8 mouse cellular contexts compared by ENCODE assay signal in the genomic region with DNA sequence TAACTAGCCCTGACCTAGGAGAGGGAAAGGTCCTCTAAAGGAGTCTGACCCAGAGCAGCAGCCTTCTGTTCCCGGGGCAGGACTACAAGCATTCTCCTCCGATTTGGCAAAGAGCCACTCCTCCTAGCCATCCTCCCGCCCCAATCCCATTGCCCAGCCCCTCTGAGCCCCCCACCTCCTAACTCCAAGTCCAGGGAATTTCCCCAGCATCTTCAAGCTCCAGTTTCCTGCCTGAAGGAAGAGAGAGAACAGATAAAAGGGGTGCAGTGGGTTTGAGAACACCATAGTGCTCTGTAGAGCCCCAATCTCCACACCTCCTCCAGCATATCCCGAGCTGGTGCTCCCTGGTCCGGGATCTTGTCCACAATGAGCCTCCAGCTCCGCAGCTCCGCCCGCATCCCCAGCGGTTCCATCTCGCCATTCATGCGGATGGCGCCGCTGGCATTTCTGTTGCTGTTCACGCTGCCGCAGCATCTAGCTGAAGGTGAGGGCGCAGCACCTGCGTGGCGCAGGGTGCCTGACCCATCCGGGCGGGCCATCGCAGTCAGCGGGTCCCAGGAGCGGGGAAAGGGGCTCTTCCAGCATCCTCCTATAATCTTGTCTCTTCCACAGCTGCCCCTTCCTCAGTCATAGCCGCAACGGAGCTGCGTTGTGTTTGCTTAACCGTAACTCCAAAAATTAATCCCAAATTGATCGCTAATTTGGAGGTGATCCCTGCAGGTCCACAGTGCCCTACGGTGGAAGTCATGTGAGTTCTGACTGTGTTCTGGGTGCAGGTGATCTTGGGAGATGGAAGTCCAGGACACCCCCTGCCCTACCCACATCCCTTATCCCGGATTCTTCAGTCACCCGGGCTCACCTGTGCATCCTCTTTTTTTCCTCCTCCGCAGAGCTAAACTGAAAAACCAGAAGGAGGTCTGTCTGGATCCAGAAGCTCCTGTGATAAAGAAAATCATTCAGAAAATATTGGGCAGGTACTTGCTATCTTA. TPM values are rescaled to one million over a fixed set of nuclear protein-coding genes. Genes with fewer than 3 reads are reported as not detected.
A peak's percentile ranks its signal among the peaks of the same experiment; 100 is the strongest.
DNase-seq lines count a peak whose midpoint lies in the region; ATAC-seq and TF ChIP-seq lines count a peak whose summit lies in the region.

Gene Cxcl5 (plus strand): TSS at position 284 of the 989 bp plus-strand sequence.

- in situ Hi-C loops in ES-E14 (cut with MboI; ENCODE audit: low sequenced_read_pairs in 2 of 2, unreplicated experiment in 2 of 2) = no loop called here

- peak within 1 kb of the TSS; percentile 73 for H3K4me2 ChIP-seq in forebrain, embryonic 11.5 days (ENCODE audit: low read depth, low read length, severe bottlenecking)
- peak within 1 kb of the TSS; percentile 83 for H3K4me2 ChIP-seq in midbrain, embryonic 12.5 days (replicated peaks)

- no peak within 1 kb of the TSS for H3K27ac ChIP-seq in ES-E14 (ENCODE audit: insufficient read depth, low read depth, low read length, poor library complexity, severe bottlenecking)
- H3K27ac ChIP-seq in forebrain, embryonic 11.5 days (ENCODE audit: low read depth, low read length) = no peak within 1 kb of the TSS
- no peak within 1 kb of the TSS for H3K27ac ChIP-seq in kidney, adult 2 months (ENCODE audit: insufficient read depth, low read depth, low read length)
- H3K27ac ChIP-seq in midbrain, embryonic 12.5 days (replicated peaks) = no peak within 1 kb of the TSS

- H3K4me1 ChIP-seq in ES-E14 (ENCODE audit: control insufficient read depth in 2 of 2, insufficient read depth in 2 of 2, low read length in 2 of 2, poor library complexity in 1 of 2) = peaks cover 0 to 5% of the 10 kb centered on the region in 2 experiments; a peak in 1 of 4 replicates
- H3K4me1 ChIP-seq in forebrain, embryonic 11.5 days (replicated peaks; ENCODE audit: control insufficient read depth, insufficient read depth, low read length) = peaks cover 8% of the 10 kb centered on the region; the same call in 1 of the 2 replicates
- H3K4me1 ChIP-seq in kidney, adult 2 months (ENCODE audit: control insufficient read depth, insufficient read depth, low read length) = peaks cover 11% of the 10 kb centered on the region
- H3K4me1 ChIP-seq in midbrain, embryonic 12.5 days = peaks cover 26% of the 10 kb centered on the region

- peak within 1 kb of the TSS; percentile 57 to 61 for H3K4me3 ChIP-seq in ES-E14 (ENCODE audit: insufficient read depth in 1 of 2, low read depth in 1 of 2, low read length in 2 of 2, poor library complexity in 1 of 2, severe bottlenecking in 1 of 2)
- H3K4me3 ChIP-seq in forebrain, embryonic 11.5 days (ENCODE audit: low read depth, low read length) = peak within 1 kb of the TSS; percentile 32
- peak within 1 kb of the TSS; percentile 13; the same call in 1 of the 2 replicates for H3K4me3 ChIP-seq in kidney, adult 2 months (ENCODE audit: insufficient read depth, low read depth, low read length)
- peak within 1 kb of the TSS; percentile 48 for H3K4me3 ChIP-seq in midbrain, embryonic 12.5 days

- no peaks in the 10 kb centered on the region for H3K36me3 ChIP-seq in ES-E14 (ENCODE audit: control insufficient read depth, insufficient read depth, low read length, poor library complexity, severe bottlenecking)
- H3K36me3 ChIP-seq in forebrain, embryonic 11.5 days (ENCODE audit: control insufficient read depth, insufficient read depth, low read length) = no peaks in the 10 kb centered on the region
- no peaks in the 10 kb centered on the region for H3K36me3 ChIP-seq in kidney, adult 2 months (ENCODE audit: control insufficient read depth, insufficient read depth, low read length)
- no peaks in the 10 kb centered on the region for H3K36me3 ChIP-seq in midbrain, embryonic 12.5 days

- no peaks in the 10 kb centered on the region for H3K9me3 ChIP-seq in ES-E14 (ENCODE audit: control insufficient read depth, insufficient read depth, low read depth, low read length)
- no peaks in the 10 kb centered on the region for H3K9me3 ChIP-seq in forebrain, embryonic 11.5 days (ENCODE audit: control insufficient read depth, low read length)
- no peaks in the 10 kb centered on the region for H3K9me3 ChIP-seq in midbrain, embryonic 12.5 days

- H3K27me3 ChIP-seq in forebrain, embryonic 11.5 days (ENCODE audit: control insufficient read depth, insufficient read depth, low read length) = peaks cover 6% of the 10 kb centered on the region
- no peaks in the 10 kb centered on the region for H3K27me3 ChIP-seq in kidney, adult 2 months (replicated peaks; ENCODE audit: control insufficient read depth, insufficient read depth, low read length)
- H3K27me3 ChIP-seq in midbrain, embryonic 12.5 days = peaks cover 28% of the 10 kb centered on the region

- peak; percentile 7 to 10 for DNase-seq in cerebellum, postnatal 36 days
- no peak for DNase-seq in ES-E14 (ENCODE audit: low read depth, low spot score)
- DNase-seq in forebrain, embryonic 11.5 days (ENCODE audit: low spot score) = peak; percentile 65
- DNase-seq in kidney, adult 2 months = peak; percentile 23
- no peak for DNase-seq in adrenal gland, postnatal 14 days
- no peak for DNase-seq in spleen, adult 12 weeks (ENCODE audit: low spot score)

- peak within 1 kb of the TSS; percentile 17; the same call in 1 of the 2 replicates for H3K9ac ChIP-seq in ES-E14 (ENCODE audit: insufficient read depth, low read depth, low read length, poor library complexity, severe bottlenecking)
- H3K9ac ChIP-seq in forebrain, embryonic 11.5 days (ENCODE audit: low read length) = peak within 1 kb of the TSS; percentile 49
- peak within 1 kb of the TSS; percentile 41 for H3K9ac ChIP-seq in midbrain, embryonic 12.5 days (replicated peaks)

- WGBS in forebrain, embryonic 11.5 days = 2% methylated on average over 32 of the region's 32 CpGs
- 5% methylated on average over 32 of the region's 32 CpGs for WGBS in kidney, adult 2 months
- WGBS in midbrain, embryonic 12.5 days = 4% methylated on average over 32 of the region's 32 CpGs

- no peak for ATAC-seq in cerebellum, adult (ENCODE audit: insufficient number of reproducible peaks, low FRiP score, low TSS enrichment)
- ATAC-seq in forebrain, embryonic 11.5 days (replicated peaks; ENCODE audit: low FRiP score) = peak; percentile 37; the same call in 1 of the 2 replicates
- ATAC-seq in midbrain, embryonic 12.5 days (ENCODE audit: low FRiP score, low read depth) = peak; percentile 61

- TF ChIP-seq POLR2A in kidney, adult 2 months (IDR thresholded peaks at IDR 0.05; ENCODE audit: low read depth, low read length) = no peak

- no peak for TF ChIP-seq CTCF in kidney, adult 2 months (conservative IDR thresholded peaks at IDR 0.05; ENCODE audit: insufficient read depth, insufficient read length, low read depth, low read length)

TF ChIP-seq in ES-E14, 5 proteins besides CTCF, POLR2A, EP300 and RAD21:
- TF ChIP-seq CHD2 (IDR thresholded peaks at IDR 0.05; ENCODE audit: low read depth, low read length) (no peak), HCFC1 (IDR thresholded peaks at IDR 0.05; ENCODE audit: borderline replicate concordance, insufficient read depth, low read length) (no peak), MAFK (IDR thresholded peaks at IDR 0.05; ENCODE audit: insufficient read depth, low read depth, low read length) (no peak), ZNF384 (IDR thresholded peaks at IDR 0.05; ENCODE audit: low read depth, low read length) (no peak), ZC3H11A (IDR thresholded peaks at IDR 0.05; ENCODE audit: borderline replicate concordance, low read depth, low read length) (no peak)

RNA-seq across cellular contexts. Expression of gene Cxcl5, which starts in this region (rescaled TPM):
- total RNA-seq in ES-E14 (2012; rRNA removed) = 0.18 and 0.21 TPM in 2 replicates
- 0.17 TPM in 1 of 2 replicates, not detected in the other for polyA plus RNA-seq in forebrain, embryonic 11.5 days (2014; fragmentation: Nextera tagmentation; extraction: Ambion mirVana)
- polyA plus RNA-seq in kidney, adult 2 months (2012; rRNA removed) = 0.05 TPM in 1 of 2 replicates, not detected in the other
- polyA plus RNA-seq in midbrain, embryonic 12.5 days (2016; fragmentation: Nextera tagmentation; extraction: Ambion mirVana) = 0.14 TPM in 1 of 2 replicates, not detected in the other
- not detected in 2 replicates for total RNA-seq in adrenal gland, postnatal 14 days (2021)

Comparison
In these comparisons a context has a peak if more than half of its experiments do, and no peak if none do; other contexts are left out.
1. Peak in DNase-seq, ATAC-seq, H3K4me3 ChIP-seq, H3K9ac ChIP-seq and H3K4me2 ChIP-seq in forebrain, embryonic 11.5 days; RNA of the gene not detected or under 1 TPM.
2. Peak in DNase-seq and H3K4me3 ChIP-seq in kidney, adult 2 months; RNA of the gene not detected or under 1 TPM.
3. Peak in ATAC-seq, H3K4me3 ChIP-seq, H3K9ac ChIP-seq and H3K4me2 ChIP-seq in midbrain, embryonic 12.5 days; RNA of the gene not detected or under 1 TPM.
4. DNase-seq: peak in cerebellum, postnatal 36 days (2 of 2); none in ES-E14 (single experiment), adrenal gland, postnatal 14 days (single experiment) and spleen, adult 12 weeks (single experiment).
5. Peak in every context shown above with its lines, with median percentiles within 50 percentile points of each other: H3K4me3 ChIP-seq and H3K9ac ChIP-seq.